Mouse (Mus musculus): ENCODE data around the gene Grasp. TPM values are rescaled to one million over a fixed set of nuclear protein-coding genes. Genes with fewer than 3 reads are reported as not detected.

Grasp gene
- total and polyA plus RNA-seq, 3 experiments = 2.3 to 6.7 (median 2.4) TPM

GRCm38 (mm10) chr15:101241853-101242252, 17.9 kb downstream of the Grasp start:
- in situ Hi-C loops (cut with MboI; ENCODE audit: low pct_ligation_motif_present, low pct_unique_long_range_greater_than_20kb, low sequenced_read_pairs) = loop anchor here (5.0 kb wide), 1 partner anchor 35 kb away; no protein-coding TSS in a partner anchor
- dilution Hi-C loops (cut with MboI; ENCODE audit: extremely low pct_ligation_motif_present, extremely low pct_unique_long_range_greater_than_20kb, low sequenced_read_pairs) = no loop called here
- H3K27ac ChIP-seq (ENCODE audit: insufficient read depth, low read depth) = no peak overlapping the region
- H3K79me2 ChIP-seq (replicated peaks; ENCODE audit: control insufficient read depth, extremely low read depth, insufficient read depth, poor library complexity, severe bottlenecking) = no peaks in the 10 kb centered on the region
- H3K4me1 ChIP-seq (ENCODE audit: control insufficient read depth in 1 of 2, insufficient read depth in 2 of 2) = peaks cover 0 to 39% of the 10 kb centered on the region in 2 experiments; a peak in 3 of 4 replicates
- TF ChIP-seq NRF1 (IDR thresholded peaks at IDR 0.05; ENCODE audit: low read depth, low read length) = no peak
- TF ChIP-seq BHLHE40 (IDR thresholded peaks at IDR 0.05; ENCODE audit: low read depth, low read length) = no peak
- no peak for TF ChIP-seq SIN3A (IDR thresholded peaks at IDR 0.05; ENCODE audit: low read length)
- no peak overlapping the region for H3K4me2 ChIP-seq (ENCODE audit: insufficient read depth, low read depth, poor library complexity, severe bottlenecking)
- no peak overlapping the region for H3K4me3 ChIP-seq (replicated peaks in 1 of 3; ENCODE audit: low read depth in 2 of 3, low read length in 2 of 3, poor library complexity in 1 of 3)
- H3K9ac ChIP-seq (ENCODE audit: insufficient read depth, low read depth) = no peak overlapping the region
- no peak for DNase-seq (ENCODE audit: extremely low read depth)
- H3K27me3 ChIP-seq (replicated peaks) = peaks cover 26% of the 10 kb centered on the region
- H3K9me3 ChIP-seq (replicated peaks; ENCODE audit: low read length) = no peaks in the 10 kb centered on the region
- no peaks in the 10 kb centered on the region for H3K36me3 ChIP-seq (replicated peaks in 1 of 2; ENCODE audit: control insufficient read depth in 1 of 2, insufficient read depth in 1 of 2, low read length in 1 of 2)

GRCm38 (mm10) chr15:101242645-101243044, 18.7 kb downstream of the Grasp start:
- Histone ChIP-seq H3K36me3 (replicated peaks in 1 of 2; ENCODE audit: control insufficient read depth in 1 of 2, insufficient read depth in 1 of 2, low read length in 1 of 2) (no peaks in the 10 kb centered on the region), H3K9ac (ENCODE audit: insufficient read depth, low read depth) (no peak overlapping the region), H3K27me3 (replicated peaks) (peaks cover 24% of the 10 kb centered on the region), H3K79me2 (replicated peaks; ENCODE audit: control insufficient read depth, extremely low read depth, insufficient read depth, poor library complexity, severe bottlenecking) (no peaks in the 10 kb centered on the region), H3K4me1 (ENCODE audit: control insufficient read depth in 1 of 2, insufficient read depth in 2 of 2) (peaks cover 3 to 39% of the 10 kb centered on the region in 2 experiments), H3K4me2 (ENCODE audit: insufficient read depth, low read depth, poor library complexity, severe bottlenecking) (no peak overlapping the region), H3K27ac (ENCODE audit: insufficient read depth, low read depth) (no peak overlapping the region), H3K9me3 (replicated peaks; ENCODE audit: low read length) (no peaks in the 10 kb centered on the region), H3K4me3 (replicated peaks in 1 of 3; ENCODE audit: low read depth in 2 of 3, low read length in 2 of 3, poor library complexity in 1 of 3) (no peak overlapping the region)
- TF ChIP-seq USF1 (IDR thresholded peaks at IDR 0.05; ENCODE audit: low read depth, low read length) (no peak), CTCF (conservative IDR thresholded peaks at IDR 0.05 in 1 of 2, IDR thresholded peaks at IDR 0.05 in 1 of 2; ENCODE audit: low read depth in 2 of 2, low read length in 2 of 2) (peak in 1 of 2 experiments; percentile 36; a peak in 1 of 4 replicates)
- dilution Hi-C loops (cut with MboI; ENCODE audit: extremely low pct_ligation_motif_present, extremely low pct_unique_long_range_greater_than_20kb, low sequenced_read_pairs) (no loop called here), in situ Hi-C loops (cut with MboI; ENCODE audit: low pct_ligation_motif_present, low pct_unique_long_range_greater_than_20kb, low sequenced_read_pairs) (loop anchor here (5.0 kb wide), 1 partner anchor 35 kb away; no protein-coding TSS in a partner anchor)
- DNase-seq (ENCODE audit: extremely low read depth) = no peak

GRCm38 (mm10) chr15:101244012-101244411, 20.0 kb downstream of the Grasp start:
- Histone ChIP-seq H3K4me1 (ENCODE audit: control insufficient read depth in 1 of 2, insufficient read depth in 2 of 2) (peaks cover 3 to 46% of the 10 kb centered on the region in 2 experiments), H3K27ac (ENCODE audit: insufficient read depth, low read depth) (no peak overlapping the region)
- dilution Hi-C loops (cut with MboI; ENCODE audit: extremely low pct_ligation_motif_present, extremely low pct_unique_long_range_greater_than_20kb, low sequenced_read_pairs) = no loop called here

More at GRCm38 (mm10) chr15:101244012-101244411, 20.0 kb downstream of the Grasp start:
- in situ Hi-C loops (cut with MboI; ENCODE audit: low pct_ligation_motif_present, low pct_unique_long_range_greater_than_20kb, low sequenced_read_pairs) = loop anchor here (5.0 kb wide), 1 partner anchor 33 kb away; no protein-coding TSS in a partner anchor
- peaks cover 5% of the 10 kb centered on the region for H3K9me3 ChIP-seq (replicated peaks; ENCODE audit: low read length)
- H3K36me3 ChIP-seq (replicated peaks in 1 of 2; ENCODE audit: control insufficient read depth in 1 of 2, insufficient read depth in 1 of 2, low read length in 1 of 2) = no peaks in the 10 kb centered on the region
- no peak overlapping the region for H3K9ac ChIP-seq (ENCODE audit: insufficient read depth, low read depth)
- H3K4me3 ChIP-seq (replicated peaks in 1 of 3; ENCODE audit: low read depth in 2 of 3, low read length in 2 of 3, poor library complexity in 1 of 3) = no peak overlapping the region
- H3K4me2 ChIP-seq (ENCODE audit: insufficient read depth, low read depth, poor library complexity, severe bottlenecking) = no peak overlapping the region
- H3K27me3 ChIP-seq (replicated peaks) = peaks cover 22% of the 10 kb centered on the region
- no peak for DNase-seq (ENCODE audit: extremely low read depth)
- TF ChIP-seq MYC (IDR thresholded peaks at IDR 0.05; ENCODE audit: low read depth, low read length) (no peak), NELFE (IDR thresholded peaks at IDR 0.05; ENCODE audit: low read depth, low read length) (no peak), NRF1 (IDR thresholded peaks at IDR 0.05; ENCODE audit: low read depth, low read length) (no peak), TCF12 (IDR thresholded peaks at IDR 0.05; ENCODE audit: low read depth, low read length) (no peak), EP300 (IDR thresholded peaks at IDR 0.05; ENCODE audit: low read length) (no peak), TBP (conservative IDR thresholded peaks at IDR 0.05; ENCODE audit: low read depth, low read length) (no peak), IRF4 (IDR thresholded peaks at IDR 0.05; ENCODE audit: low read depth, low read length) (no peak), MXI1 (IDR thresholded peaks at IDR 0.05; ENCODE audit: low read depth, low read length) (no peak), CHD2 (IDR thresholded peaks at IDR 0.05; ENCODE audit: low read length) (no peak), RCOR1 (conservative IDR thresholded peaks at IDR 0.05; ENCODE audit: low read depth, low read length) (no peak)
- no peaks in the 10 kb centered on the region for H3K79me2 ChIP-seq (replicated peaks; ENCODE audit: control insufficient read depth, extremely low read depth, insufficient read depth, poor library complexity, severe bottlenecking)
